Mouse (Mus musculus) CH12.LX (cell line): Measurements from ENCODE around the gene Rae1.

Experiments used
- CTCF ChIP-seq, 2 experiments: IDR thresholded peaks in 1 of 2; conservative IDR thresholded peaks in 1 of 2; 2 replicates each; pipeline ENCODE4 v1.5.1; 2011 to 2012; ENCODE audit warnings: low read depth in 2 of 2, low read length in 2 of 2, improper control_type of control experiment in 1 of 2, inconsistent platforms in 1 of 2, mild to moderate bottlenecking in 1 of 2, moderate library complexity in 1 of 2
- E2F4 ChIP-seq: IDR thresholded peaks from 2 replicates; pipeline ENCODE4 v1.6.1; 2011; ENCODE audit warnings: low read depth, low read length, improper control_type of control experiment; ENCODE audit not compliant: insufficient replicate concordance
- ELF1 ChIP-seq: IDR thresholded peaks from 2 replicates; pipeline ENCODE4 v1.6.1; 2014; ENCODE audit warnings: low read depth, mild to moderate bottlenecking, inconsistent platforms, low read length, improper control_type of control experiment
- ETS1 ChIP-seq: conservative IDR thresholded peaks from 2 replicates; pipeline ENCODE4 v1.6.1; 2012; ENCODE audit warnings: low read depth, mild to moderate bottlenecking, inconsistent platforms, low read length, improper control_type of control experiment, moderate library complexity
- MAFK ChIP-seq: IDR thresholded peaks from 2 replicates; pipeline ENCODE4 v1.6.1; 2011; ENCODE audit warnings: low read length, improper control_type of control experiment; ENCODE audit not compliant: insufficient replicate concordance
- MAZ ChIP-seq: IDR thresholded peaks from 2 replicates; pipeline ENCODE4 v1.6.1; 2012; ENCODE audit warnings: low read depth, mild to moderate bottlenecking, inconsistent platforms, low read length, improper control_type of control experiment, moderate library complexity
- MXI1 ChIP-seq: IDR thresholded peaks from 2 replicates; pipeline ENCODE4 v1.6.1; 2011; ENCODE audit warnings: mild to moderate bottlenecking, low read depth, low read length, improper control_type of control experiment
- PAX5 ChIP-seq: IDR thresholded peaks from 2 replicates; pipeline ENCODE4 v1.6.1; 2012; ENCODE audit warnings: low read length, inconsistent platforms, mixed read lengths
- POLR2A ChIP-seq: IDR thresholded peaks from 2 replicates; pipeline ENCODE4 v1.6.1; 2011; ENCODE audit warnings: low read depth, mild to moderate bottlenecking, improper control_type of control experiment, low read length
- USF1 ChIP-seq: IDR thresholded peaks from 2 replicates; pipeline ENCODE4 v1.6.1; 2014; ENCODE audit warnings: low read depth, mild to moderate bottlenecking, inconsistent platforms, low read length, improper control_type of control experiment

GRCm38 (mm10) chr2:173037347-173037746 lies 37.4 kb downstream of the Rae1 start:
- TF ChIP-seq POLR2A: no peak
- no peak for TF ChIP-seq USF1
- TF ChIP-seq CTCF (conservative IDR thresholded peaks at IDR 0.05 in 1 of 2, IDR thresholded peaks at IDR 0.05 in 1 of 2; ENCODE audit: low read depth in 2 of 2, low read length in 2 of 2): no peak
- TF ChIP-seq E2F4: no peak
- TF ChIP-seq MAFK: no peak
- no peak for TF ChIP-seq ETS1
- TF ChIP-seq ELF1: no peak
- no peak for TF ChIP-seq MXI1
- TF ChIP-seq MAZ: no peak
- TF ChIP-seq PAX5: no peak
